Mouse (Mus musculus): ENCODE measurements around the gene Ankrd11. TPM values are rescaled to one million over a fixed set of nuclear protein-coding genes. Genes with fewer than 3 reads are reported as not detected.

Gene Ankrd11
- total and polyA plus RNA-seq, 3 experiments: 57.3 to 128 (median 96.3) TPM

GRCm38 (mm10) chr8:123018484-123019164, 23.5 kb downstream of the Ankrd11 start:
- TF ChIP-seq GATA2 (IDR thresholded peaks at IDR 0.05; ENCODE audit: borderline replicate concordance, low read depth, low read length) (no peak), GATA1 (IDR thresholded peaks at IDR 0.05; ENCODE audit: borderline replicate concordance, low read length) (no peak), POLR2AphosphoS5 (IDR thresholded peaks at IDR 0.05; ENCODE audit: insufficient replicate concordance, low read depth, low read length) (no peak), TAL1 (conservative IDR thresholded peaks at IDR 0.05; ENCODE audit: low read depth, low read length) (no peak), CTCF (IDR thresholded peaks at IDR 0.05; ENCODE audit: low read depth, low read length) (no peak)
- H3K4me1 ChIP-seq (ENCODE audit: insufficient read depth, low read depth, low read length): peaks cover 47% of the 10 kb centered on the region
- H3K36me3 ChIP-seq (replicated peaks): peaks cover 77% of the 10 kb centered on the region
- H3K27me3 ChIP-seq (ENCODE audit: insufficient read depth, low read length): no peaks in the 10 kb centered on the region
- H3K9me3 ChIP-seq (replicated peaks): no peaks in the 10 kb centered on the region
- DNase-seq (ENCODE audit: low spot score) (no peak), ATAC-seq (ENCODE audit: extremely low read depth, insufficient number of reproducible peaks, low FRiP score, poor library complexity, severe bottlenecking) (no peak)
- H3K4me3 ChIP-seq (ENCODE audit: low read depth, low read length): no peak overlapping the region

- Histone ChIP-seq H3K4me1 (ENCODE audit: insufficient read depth, low read depth, low read length) (peaks cover 45% of the 10 kb centered on the region), H3K9me3 (replicated peaks) (no peaks in the 10 kb centered on the region), H3K36me3 (replicated peaks) (peaks cover 77% of the 10 kb centered on the region), H3K27me3 (ENCODE audit: insufficient read depth, low read length) (no peaks in the 10 kb centered on the region), H3K4me3 (ENCODE audit: low read depth, low read length) (no peak overlapping the region)
- TF ChIP-seq CTCF (IDR thresholded peaks at IDR 0.05; ENCODE audit: low read depth, low read length) (no peak), GATA1 (IDR thresholded peaks at IDR 0.05; ENCODE audit: borderline replicate concordance, low read length) (no peak), POLR2AphosphoS5 (IDR thresholded peaks at IDR 0.05; ENCODE audit: insufficient replicate concordance, low read depth, low read length) (no peak), GATA2 (IDR thresholded peaks at IDR 0.05; ENCODE audit: borderline replicate concordance, low read depth, low read length) (no peak), TAL1 (conservative IDR thresholded peaks at IDR 0.05; ENCODE audit: low read depth, low read length) (no peak)
- ATAC-seq (ENCODE audit: extremely low read depth, insufficient number of reproducible peaks, low FRiP score, poor library complexity, severe bottlenecking): no peak
- DNase-seq (ENCODE audit: low spot score): no peak
These were observed 24.9 kb downstream of the Ankrd11 start for GRCm38 (mm10) chr8:123017143-123017542.

- H3K27me3 ChIP-seq (ENCODE audit: insufficient read depth, low read length): no peaks in the 10 kb centered on the region
- no peak for TF ChIP-seq CTCF (IDR thresholded peaks at IDR 0.05; ENCODE audit: low read depth, low read length)
- peaks cover 40% of the 10 kb centered on the region for H3K4me1 ChIP-seq (ENCODE audit: insufficient read depth, low read depth, low read length)
- DNase-seq (ENCODE audit: low spot score) (no peak), ATAC-seq (ENCODE audit: extremely low read depth, insufficient number of reproducible peaks, low FRiP score, poor library complexity, severe bottlenecking) (no peak)
- H3K36me3 ChIP-seq (replicated peaks): peaks cover 78% of the 10 kb centered on the region
- H3K9me3 ChIP-seq (replicated peaks): no peaks in the 10 kb centered on the region
- no peak overlapping the region for H3K4me3 ChIP-seq (ENCODE audit: low read depth, low read length)
These were observed 27.0 kb downstream of the Ankrd11 start for GRCm38 (mm10) chr8:123015074-123015473.

GRCm38 (mm10) chr8:123014429-123014828, 27.6 kb downstream of the Ankrd11 start:
- H3K36me3 ChIP-seq (replicated peaks): peaks cover 82% of the 10 kb centered on the region
- no peak for ATAC-seq (ENCODE audit: extremely low read depth, insufficient number of reproducible peaks, low FRiP score, poor library complexity, severe bottlenecking)

GRCm38 (mm10) chr8:123011321-123011720, 30.8 kb downstream of the Ankrd11 start:
- TF ChIP-seq CTCF (IDR thresholded peaks at IDR 0.05; ENCODE audit: low read depth, low read length) (no peak), GATA2 (IDR thresholded peaks at IDR 0.05; ENCODE audit: borderline replicate concordance, low read depth, low read length) (no peak), TAL1 (conservative IDR thresholded peaks at IDR 0.05; ENCODE audit: low read depth, low read length) (no peak), POLR2AphosphoS5 (IDR thresholded peaks at IDR 0.05; ENCODE audit: insufficient replicate concordance, low read depth, low read length) (no peak), GATA1 (IDR thresholded peaks at IDR 0.05; ENCODE audit: borderline replicate concordance, low read length) (no peak)
- DNase-seq (ENCODE audit: low spot score) (no peak), ATAC-seq (ENCODE audit: extremely low read depth, insufficient number of reproducible peaks, low FRiP score, poor library complexity, severe bottlenecking) (no peak)
- H3K4me3 ChIP-seq (ENCODE audit: low read depth, low read length): no peak overlapping the region
- H3K27me3 ChIP-seq (ENCODE audit: insufficient read depth, low read length): no peaks in the 10 kb centered on the region
- H3K36me3 ChIP-seq (replicated peaks): peaks cover 73% of the 10 kb centered on the region
- no peaks in the 10 kb centered on the region for H3K9me3 ChIP-seq (replicated peaks)
- H3K4me1 ChIP-seq (ENCODE audit: insufficient read depth, low read depth, low read length): peaks cover 43% of the 10 kb centered on the region

More at GRCm38 (mm10) chr8:123014429-123014828, 27.6 kb downstream of the Ankrd11 start:
- no peaks in the 10 kb centered on the region for H3K9me3 ChIP-seq (replicated peaks)
- TF ChIP-seq POLR2AphosphoS5 (IDR thresholded peaks at IDR 0.05; ENCODE audit: insufficient replicate concordance, low read depth, low read length): no peak
- TF ChIP-seq GATA1 (IDR thresholded peaks at IDR 0.05; ENCODE audit: borderline replicate concordance, low read length): no peak
- TF ChIP-seq CTCF (IDR thresholded peaks at IDR 0.05; ENCODE audit: low read depth, low read length): no peak
- no peak for TF ChIP-seq TAL1 (conservative IDR thresholded peaks at IDR 0.05; ENCODE audit: low read depth, low read length)
- no peak for TF ChIP-seq GATA2 (IDR thresholded peaks at IDR 0.05; ENCODE audit: borderline replicate concordance, low read depth, low read length)
- DNase-seq (ENCODE audit: low spot score): no peak
- H3K27me3 ChIP-seq (ENCODE audit: insufficient read depth, low read length): no peaks in the 10 kb centered on the region
- H3K4me1 ChIP-seq (ENCODE audit: insufficient read depth, low read depth, low read length): peaks cover 41% of the 10 kb centered on the region
- H3K4me3 ChIP-seq (ENCODE audit: low read depth, low read length): no peak overlapping the region

- TF ChIP-seq POLR2AphosphoS5 (IDR thresholded peaks at IDR 0.05; ENCODE audit: insufficient replicate concordance, low read depth, low read length): no peak
- no peak for TF ChIP-seq GATA1 (IDR thresholded peaks at IDR 0.05; ENCODE audit: borderline replicate concordance, low read length)
- no peak for TF ChIP-seq GATA2 (IDR thresholded peaks at IDR 0.05; ENCODE audit: borderline replicate concordance, low read depth, low read length)
- no peak for TF ChIP-seq TAL1 (conservative IDR thresholded peaks at IDR 0.05; ENCODE audit: low read depth, low read length)
- no peak for TF ChIP-seq CTCF (IDR thresholded peaks at IDR 0.05; ENCODE audit: low read depth, low read length)
- Histone ChIP-seq H3K4me1 (ENCODE audit: insufficient read depth, low read depth, low read length) (peaks cover 71% of the 10 kb centered on the region), H3K4me3 (ENCODE audit: low read depth, low read length) (no peak overlapping the region), H3K36me3 (replicated peaks) (peaks cover 47% of the 10 kb centered on the region), H3K9me3 (replicated peaks) (no peaks in the 10 kb centered on the region), H3K27me3 (ENCODE audit: insufficient read depth, low read length) (no peaks in the 10 kb centered on the region)
- ATAC-seq (ENCODE audit: extremely low read depth, insufficient number of reproducible peaks, low FRiP score, poor library complexity, severe bottlenecking) (no peak), DNase-seq (ENCODE audit: low spot score) (no peak)
These were observed 36.3 kb downstream of the Ankrd11 start for GRCm38 (mm10) chr8:123005805-123006204.

All from G1E (cell line).